In genomic region chr7:112228827-112229498, GRCm38 (mm10) we compare ENCODE assay signal across 10 mouse cellular contexts. TPM values are rescaled to one million over a fixed set of nuclear protein-coding genes. Genes with fewer than 3 reads are reported as not detected.
A peak's percentile ranks its signal among the peaks of the same experiment; 100 is the strongest.
DNase-seq lines count a peak whose midpoint lies in the region; ATAC-seq and TF ChIP-seq lines count a peak whose summit lies in the region.
"Had no signal": no experiment of that assay in that cellular context is flagged by ENCODE, and none has a peak within 500 bp of the region (broad histone marks: within the 10 kb centered on the region; RNA-seq: fewer than 3 reads in every experiment).

No protein-coding gene starts in this region.

- no peak overlapping the region for H3K27ac ChIP-seq in intestine, postnatal 0 days (ENCODE audit: low read depth, low read length)
- H3K27ac ChIP-seq in neural tube, embryonic 11.5 days (ENCODE audit: low read depth, low read length): no peak overlapping the region
- H3K27ac ChIP-seq: kidney, postnatal 0 days had no signal

- peaks cover 30% of the 10 kb centered on the region for H3K4me1 ChIP-seq in lung, adult 2 months (ENCODE audit: control insufficient read depth, insufficient read depth, low read length)
- peaks cover 4% of the 10 kb centered on the region; the same call in 1 of the 2 replicates for H3K4me1 ChIP-seq in intestine, postnatal 0 days (replicated peaks; ENCODE audit: control insufficient read depth, insufficient read depth, low read length)
- peaks cover 11% of the 10 kb centered on the region for H3K4me1 ChIP-seq in neural tube, embryonic 11.5 days (ENCODE audit: control insufficient read depth, insufficient read depth, low read length)

- DNase-seq in lung, adult 2 months: no peak
- no peak for DNase-seq in lung, postnatal 25 days (ENCODE audit: low spot score)
- DNase-seq in heart, adult 18-20 months: peak; percentile 70 to 74
- DNase-seq in neural tube, embryonic 11.5 days (ENCODE audit: low spot score): peak; percentile 49
- no peak for DNase-seq in adipocyte (ENCODE audit: low spot score)
- DNase-seq in frontal cortex, adult 2 months (ENCODE audit: extremely low spot score in 1 of 2, low spot score in 1 of 2): no peak

- no peak for TF ChIP-seq POLR2A in lung, adult 2 months (IDR thresholded peaks at IDR 0.05; ENCODE audit: borderline replicate concordance, extremely low read depth, low read depth, low read length)

- no peaks in the 10 kb centered on the region for H3K27me3 ChIP-seq in intestine, postnatal 0 days (replicated peaks; ENCODE audit: control insufficient read depth, insufficient read depth, low read length)
- H3K27me3 ChIP-seq in neural tube, embryonic 11.5 days (ENCODE audit: control insufficient read depth, insufficient read depth, low read length): peaks cover 18% of the 10 kb centered on the region
- H3K27me3 ChIP-seq: Patski had no signal

- H3K4me2 ChIP-seq in intestine, postnatal 0 days (replicated peaks; ENCODE audit: low read depth): no peak overlapping the region
- no peak overlapping the region for H3K4me2 ChIP-seq in neural tube, embryonic 11.5 days (ENCODE audit: low read depth)

- peak overlapping the region; percentile 15 for H3K4me3 ChIP-seq in lung, adult 2 months (replicated peaks; ENCODE audit: extremely low read depth, low read depth, low read length)
- H3K4me3 ChIP-seq in intestine, postnatal 0 days (ENCODE audit: low read depth, low read length): no peak overlapping the region
- no peak overlapping the region for H3K4me3 ChIP-seq in neural tube, embryonic 11.5 days (ENCODE audit: low read depth, low read length)

- H3K9ac ChIP-seq in intestine, postnatal 0 days (ENCODE audit: low read depth, low read length): no peak overlapping the region
- H3K9ac ChIP-seq in neural tube, embryonic 11.5 days (ENCODE audit: low read length): no peak overlapping the region

- 51% methylated on average over 20 of the region's 20 CpGs for WGBS in lung, adult 2 months
- WGBS in intestine, postnatal 0 days: 57% methylated on average over 20 of the region's 20 CpGs
- 59% methylated on average over 20 of the region's 20 CpGs for WGBS in neural tube, embryonic 11.5 days

- no peaks in the 10 kb centered on the region for H3K9me3 ChIP-seq in intestine, postnatal 0 days (ENCODE audit: control insufficient read depth)
- H3K9me3 ChIP-seq in neural tube, embryonic 11.5 days (ENCODE audit: control insufficient read depth, low read length): no peaks in the 10 kb centered on the region

- TF ChIP-seq CTCF in lung, adult 2 months (IDR thresholded peaks at IDR 0.05; ENCODE audit: insufficient read depth, low read length): no peak
- peak; percentile 12; the same call in 1 of the 2 replicates for TF ChIP-seq CTCF in intestine, postnatal 0 days (IDR thresholded peaks at IDR 0.05; ENCODE audit: low read depth)

- ATAC-seq in intestine, postnatal 0 days: no peak
- no peak for ATAC-seq in neural tube, embryonic 11.5 days (ENCODE audit: insufficient read depth, low FRiP score, low TSS enrichment)
- ATAC-seq in frontal cortex, adult (ENCODE audit: low TSS enrichment): no peak
- ATAC-seq: Patski had no signal

- no peaks in the 10 kb centered on the region for H3K36me3 ChIP-seq in intestine, postnatal 0 days (ENCODE audit: control insufficient read depth, insufficient read depth)
- no peaks in the 10 kb centered on the region for H3K36me3 ChIP-seq in neural tube, embryonic 11.5 days (ENCODE audit: control insufficient read depth, insufficient read depth, low read length)

RNA-seq across cellular contexts. Expression of gene Mical2, which starts 3.3 kb away (rescaled TPM):
- 49.0 and 58.2 TPM in 2 replicates for polyA plus RNA-seq in lung, adult 2 months (2012; rRNA removed)
- total RNA-seq in heart, adult 18-20 months (2021): 10 to 100 TPM; 80.4 to 85.1 TPM
- 13.0 and 13.6 TPM in 2 replicates for polyA plus RNA-seq in intestine, postnatal 0 days (2015; fragmentation: Nextera tagmentation; extraction: Ambion mirVana)
- 1.0 and 1.6 TPM in 2 replicates for polyA plus RNA-seq in neural tube, embryonic 11.5 days (2014; fragmentation: Nextera tagmentation; extraction: Ambion mirVana)
- polyA plus RNA-seq in frontal cortex, adult 2 months (2012; rRNA removed): 229 and 253 TPM in 2 replicates

Comparison
In these comparisons a context has a peak if more than half of its experiments do, and no peak if none do; other contexts are left out.
1. DNase-seq: peak in heart, adult 18-20 months (2 of 2) and neural tube, embryonic 11.5 days (single experiment); none in lung, adult 2 months (single experiment), lung, postnatal 25 days (single experiment), adipocyte (single experiment) and frontal cortex, adult 2 months (0 of 2).